Mouse (Mus musculus) adrenal gland, postnatal 14 days (tissue): ENCODE data around the gene Treml4. TPM values are rescaled to one million over a fixed set of nuclear protein-coding genes. Genes with fewer than 3 reads are reported as not detected.

Source experiments
- total RNA-seq: library from RNA; stranded (reverse); gene quantifications from 2 replicates; pipeline ENCODE4 v1.2.3, GENCODE M21; 2021

The Treml4 gene
- total RNA-seq, 1 experiment from 2014 or later, result 0.89 TPM

Other genes with a start within 250 kb of the Treml4 start
- not detected in 2 replicates for gene 1700122O11Rik, start 226.0 kb upstream of the Treml4 start, total RNA-seq
- gene 1700067P10Rik, start 175.0 kb upstream of the Treml4 start, total RNA-seq, result not detected in 2 replicates
- 0.15 TPM in 1 of 2 replicates, not detected in the other for gene 9830107B12Rik, start 118.0 kb upstream of the Treml4 start, total RNA-seq
- gene A530064D06Rik, start 97.0 kb upstream of the Treml4 start, total RNA-seq, result 0.38 TPM in 1 of 2 replicates, not detected in the other
- 0.11 TPM in 2 replicates for gene Trem1, start 31.5 kb upstream of the Treml4 start, total RNA-seq
- gene Trem3, start 16.5 kb upstream of the Treml4 start, total RNA-seq, result 0.48 TPM in 1 of 2 replicates, not detected in the other
- gene Treml2, start 35.2 kb downstream of the Treml4 start, total RNA-seq, result 0.93 and 5.6 TPM in 2 replicates
- 0.19 and 0.45 TPM in 2 replicates for gene B430306N03Rik, start 51.8 kb downstream of the Treml4 start, total RNA-seq
- 2.1 and 2.4 TPM in 2 replicates for gene Trem2, start 82.1 kb downstream of the Treml4 start, total RNA-seq
- 0.30 and 0.48 TPM in 2 replicates for gene Treml1, start 95.6 kb downstream of the Treml4 start, total RNA-seq
- gene Nfya, start 145.6 kb downstream of the Treml4 start, total RNA-seq, result 33.1 and 35.8 TPM in 2 replicates
- gene Oard1, start 145.7 kb downstream of the Treml4 start, total RNA-seq, result 18.7 and 22.9 TPM in 2 replicates
- 2.3 and 3.0 TPM in 2 replicates for gene Apobec2, start 168.6 kb downstream of the Treml4 start, total RNA-seq
- 1.9 and 4.6 TPM in 2 replicates for gene Tspo2, start 187.2 kb downstream of the Treml4 start, total RNA-seq
- gene Unc5cl, start 190.6 kb downstream of the Treml4 start, total RNA-seq, result 0.11 and 0.56 TPM in 2 replicates